Mouse (Mus musculus): Measurements from ENCODE around the gene Fabp6. TPM values are rescaled to one million over a fixed set of nuclear protein-coding genes. Genes with fewer than 3 reads are reported as not detected.

The Fabp6 gene
- total RNA-seq, 2 experiments from 2014 or later = not detected

GRCm38 (mm10) chr11:43548148-43548547 is 53.2 kb downstream of the Fabp6 start:
- DNase-seq = no peak

- DNase-seq = no peak
Observed at GRCm38 (mm10) chr11:43546678-43547077, 54.7 kb downstream of the Fabp6 start.

Other genes with a start within 250 kb of the Fabp6 start
- gene Pttg1, start 175.3 kb downstream of the Fabp6 start, total RNA-seq (2021) = 10 to 100 TPM; 37.3 to 39.1 TPM
- 10 to 100 TPM; 27.8 to 28.3 TPM for gene Slu7, start 167.8 kb downstream of the Fabp6 start, total RNA-seq (2021)
- 1 to 10 TPM; 4.3 to 6.1 TPM for gene C1qtnf2, start 127.3 kb downstream of the Fabp6 start, total RNA-seq (2021)
- gene Ccnjl, start 72.8 kb downstream of the Fabp6 start, total RNA-seq (2021) = under 1 TPM in 1 of 2 experiments, not detected in 1; 0.21 TPM
- not detected for gene 4933415A04Rik, start 14.5 kb downstream of the Fabp6 start, total RNA-seq (2021)
- gene Pwwp2a, start 80.5 kb upstream of the Fabp6 start, total RNA-seq (2021) = 10 to 100 TPM; 10.9 to 11.0 TPM
- 10 to 100 TPM; 51.1 to 52.1 TPM for gene Ttc1, start 146.5 kb upstream of the Fabp6 start, total RNA-seq (2021)

Measured in gastrocnemius, postnatal 25 days (tissue).